Mouse (Mus musculus): ENCODE measurements around the gene Ccer2.

DNA sequence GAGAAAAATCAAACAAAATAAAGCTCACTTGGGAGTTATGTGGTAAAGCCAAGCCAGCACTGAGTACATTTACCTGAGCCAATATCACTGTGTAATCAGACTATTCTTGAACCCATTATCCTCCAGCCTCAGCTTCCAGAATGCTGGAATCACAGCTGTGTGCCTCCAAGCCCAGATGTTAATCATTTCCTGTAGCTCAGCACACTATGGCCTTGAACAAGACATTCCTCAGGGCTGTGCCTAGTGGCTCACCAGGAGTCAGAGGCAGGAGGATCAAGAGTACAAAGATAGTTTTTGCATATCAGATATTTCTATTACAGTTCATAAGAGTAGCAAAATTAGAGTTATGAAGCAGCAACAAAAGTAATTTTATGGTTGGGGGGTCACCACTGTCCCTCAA lies 35.7 kb downstream of the Ccer2 start:
- no peak for TF ChIP-seq CTCF (conservative IDR thresholded peaks at IDR 0.05; ENCODE audit: insufficient read depth, insufficient read length, low read depth, low read length)
- TF ChIP-seq POLR2A (IDR thresholded peaks at IDR 0.05; ENCODE audit: low read depth, low read length), result no peak
